In the genomic region with DNA sequence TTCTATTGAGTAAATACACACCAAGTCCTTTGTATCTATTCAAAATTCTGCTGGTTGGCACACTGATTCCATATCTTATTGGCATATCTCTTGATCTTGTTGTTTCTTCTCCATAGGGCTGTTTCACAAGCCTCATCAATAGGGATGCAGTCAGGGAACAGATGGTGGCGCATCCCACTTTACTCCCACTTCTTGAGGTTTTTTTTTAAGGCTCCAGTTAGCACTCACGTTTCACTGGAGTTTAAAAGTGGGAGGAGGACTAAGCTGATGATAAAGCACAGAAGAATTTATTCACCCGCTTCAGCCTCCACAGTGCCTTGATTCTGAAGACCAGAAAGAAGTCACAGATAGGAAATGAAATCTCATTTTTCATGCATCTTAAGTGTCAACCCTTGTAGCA, we compare ENCODE assay signal across 22 mouse cellular contexts.
DNase-seq lines count a peak whose midpoint lies in the region; ATAC-seq and TF ChIP-seq lines count a peak whose summit lies in the region.
"Had no signal": no experiment of that assay in that cellular context is flagged by ENCODE, and none has a peak within 500 bp of the region (broad histone marks: within the 10 kb centered on the region; RNA-seq: fewer than 3 reads in every experiment).

No protein-coding gene starts in this region.

- peak; percentile 33 for DNase-seq in forebrain, embryonic 14.5 days (ENCODE audit: low spot score)
- DNase-seq in layer of hippocampus, adult 2 months (ENCODE audit: low spot score in 2 of 2): peak; percentile 32 to 42
- no peak for DNase-seq in layer of hippocampus, postnatal 25 days (ENCODE audit: extremely low spot score in 1 of 2, low spot score in 1 of 2)
- DNase-seq in left cerebral cortex, adult 2 months (ENCODE audit: extremely low spot score in 1 of 2, low spot score in 2 of 2): peak; percentile 22 to 24
- DNase-seq in right cerebral cortex, postnatal 25 days: peak; percentile 39
- DNase-seq in kidney, adult 2 months: no peak
- DNase-seq in gastrocnemius, postnatal 25 days: no peak
- DNase-seq: cerebellum, adult 11 months; cerebellum, postnatal 25 days; heart, postnatal 36 days; kidney, postnatal 36 days; liver, embryonic 13.5 days; thymus, adult 18-20 months had no signal

- no peaks in the 10 kb centered on the region for H3K9me3 ChIP-seq in forebrain, embryonic 14.5 days (replicated peaks; ENCODE audit: control insufficient read depth, low read length)
- no peaks in the 10 kb centered on the region for H3K9me3 ChIP-seq in forebrain, embryonic 13.5 days (replicated peaks)
- H3K9me3 ChIP-seq: G1E; heart, embryonic 13.5 days; hindbrain, embryonic 15.5 days; liver, embryonic 13.5 days; lung, embryonic 15.5 days; midbrain, embryonic 13.5 days had no signal

- no peak for ATAC-seq in forebrain, embryonic 14.5 days
- no peak for ATAC-seq in forebrain, embryonic 13.5 days
- ATAC-seq: CD4-positive, CD25-positive, alpha-beta regulatory T cell, adult 4 months; intestine, postnatal 0 days; midbrain, embryonic 13.5 days had no signal

- WGBS in forebrain, embryonic 14.5 days: 61% methylated on average over 3 of the region's 3 CpGs
- 72% methylated on average over 3 of the region's 3 CpGs for WGBS in forebrain, embryonic 13.5 days
- WGBS in kidney, adult 2 months: 48% methylated on average over 3 of the region's 3 CpGs

- no peak for TF ChIP-seq POLR2A in kidney, adult 2 months (IDR thresholded peaks at IDR 0.05; ENCODE audit: low read depth, low read length)

- intact Hi-C loops in left cerebral cortex, adult 2 months (cut with DNase I): loop anchor here (5.0 to 10.0 kb wide), 6 partner anchors 73 to 1843 kb away; partner anchors contain the start of gene Pdgfc

- no peak overlapping the region for H3K4me2 ChIP-seq in forebrain, embryonic 14.5 days (ENCODE audit: low read length)
- H3K4me2 ChIP-seq in forebrain, embryonic 13.5 days: no peak overlapping the region
- H3K4me2 ChIP-seq: heart, embryonic 13.5 days; hindbrain, embryonic 15.5 days; liver, embryonic 13.5 days; lung, embryonic 15.5 days; midbrain, embryonic 13.5 days had no signal

- H3K27me3 ChIP-seq in forebrain, embryonic 14.5 days (replicated peaks; ENCODE audit: control insufficient read depth, insufficient read depth, low read length): no peaks in the 10 kb centered on the region
- no peaks in the 10 kb centered on the region for H3K27me3 ChIP-seq in forebrain, embryonic 13.5 days
- no peaks in the 10 kb centered on the region for H3K27me3 ChIP-seq in kidney, adult 2 months (replicated peaks; ENCODE audit: control insufficient read depth, insufficient read depth, low read length)
- H3K27me3 ChIP-seq: heart, embryonic 13.5 days; hindbrain, embryonic 15.5 days; liver, embryonic 13.5 days; lung, embryonic 15.5 days; midbrain, embryonic 13.5 days had no signal

- TF ChIP-seq CTCF in layer of hippocampus, adult 2 months (conservative IDR thresholded peaks at IDR 0.05): no peak
- TF ChIP-seq CTCF in left cerebral cortex, adult 2 months (IDR thresholded peaks at IDR 0.05): no peak
- no peak for TF ChIP-seq CTCF in kidney, adult 2 months (conservative IDR thresholded peaks at IDR 0.05; ENCODE audit: insufficient read depth, insufficient read length, low read depth, low read length)

- H3K27ac ChIP-seq in forebrain, embryonic 14.5 days (ENCODE audit: low read depth, low read length): no peak overlapping the region
- no peak overlapping the region for H3K27ac ChIP-seq in forebrain, embryonic 13.5 days
- peak overlapping the region; percentile 93 for H3K27ac ChIP-seq in layer of hippocampus, adult 2 months
- H3K27ac ChIP-seq in left cerebral cortex, adult 2 months: peak overlapping the region; percentile 75; the same call in 1 of the 2 replicates
- no peak overlapping the region for H3K27ac ChIP-seq in kidney, adult 2 months (ENCODE audit: insufficient read depth, low read depth, low read length)
- H3K27ac ChIP-seq: heart, embryonic 13.5 days; hindbrain, embryonic 15.5 days; liver, embryonic 13.5 days; lung, embryonic 15.5 days; midbrain, embryonic 13.5 days had no signal

- H3K9ac ChIP-seq in forebrain, embryonic 14.5 days (ENCODE audit: low read length): no peak overlapping the region
- H3K9ac ChIP-seq in forebrain, embryonic 13.5 days: no peak overlapping the region
- H3K9ac ChIP-seq: heart, embryonic 13.5 days; hindbrain, embryonic 15.5 days; liver, embryonic 13.5 days; lung, embryonic 15.5 days; midbrain, embryonic 13.5 days had no signal

- no peaks in the 10 kb centered on the region for H3K36me3 ChIP-seq in forebrain, embryonic 14.5 days (ENCODE audit: control insufficient read depth, insufficient read depth, low read length)
- no peaks in the 10 kb centered on the region for H3K36me3 ChIP-seq in forebrain, embryonic 13.5 days (ENCODE audit: poor library complexity, severe bottlenecking)
- H3K36me3 ChIP-seq in kidney, adult 2 months (ENCODE audit: control insufficient read depth, insufficient read depth, low read length): no peaks in the 10 kb centered on the region
- H3K36me3 ChIP-seq: G1E; heart, embryonic 13.5 days; hindbrain, embryonic 15.5 days; liver, embryonic 13.5 days; lung, embryonic 15.5 days; midbrain, embryonic 13.5 days had no signal

- H3K4me1 ChIP-seq in forebrain, embryonic 14.5 days (ENCODE audit: control insufficient read depth, insufficient read depth, low read length): peaks cover 3% of the 10 kb centered on the region; the same call in 1 of the 2 replicates
- H3K4me1 ChIP-seq in forebrain, embryonic 13.5 days: peaks cover 6% of the 10 kb centered on the region; the same call in 1 of the 2 replicates
- no peaks in the 10 kb centered on the region; the same call in 1 of the 2 replicates for H3K4me1 ChIP-seq in kidney, adult 2 months (ENCODE audit: control insufficient read depth, insufficient read depth, low read length)
- H3K4me1 ChIP-seq: liver, embryonic 13.5 days; midbrain, embryonic 13.5 days had no signal

- no peak overlapping the region for H3K4me3 ChIP-seq in forebrain, embryonic 14.5 days (ENCODE audit: low read depth, low read length)
- no peak overlapping the region for H3K4me3 ChIP-seq in forebrain, embryonic 13.5 days
- no peak overlapping the region for H3K4me3 ChIP-seq in layer of hippocampus, adult 2 months
- H3K4me3 ChIP-seq in left cerebral cortex, adult 2 months: no peak overlapping the region
- H3K4me3 ChIP-seq in kidney, adult 2 months (ENCODE audit: insufficient read depth, low read depth, low read length): no peak overlapping the region
- H3K4me3 ChIP-seq: erythroblast, embryonic 14.5 days; heart, embryonic 13.5 days; hindbrain, embryonic 15.5 days; liver, embryonic 13.5 days; lung, embryonic 15.5 days; midbrain, embryonic 13.5 days had no signal

Comparison
In these comparisons a context has a peak if more than half of its experiments do, and no peak if none do; other contexts are left out.
1. DNase-seq: peak in forebrain, embryonic 14.5 days (single experiment), layer of hippocampus, adult 2 months (2 of 2), left cerebral cortex, adult 2 months (2 of 2) and right cerebral cortex, postnatal 25 days (single experiment); none in layer of hippocampus, postnatal 25 days (0 of 2), kidney, adult 2 months (single experiment) and gastrocnemius, postnatal 25 days (single experiment).
2. H3K27ac ChIP-seq: peak in layer of hippocampus, adult 2 months (single experiment) and left cerebral cortex, adult 2 months (single experiment); none in forebrain, embryonic 14.5 days (single experiment), forebrain, embryonic 13.5 days (single experiment) and kidney, adult 2 months (single experiment).